Mouse (Mus musculus) retina, postnatal 7 days (tissue): ENCODE results near the gene Tmem120b.

Source experiments
- DNase-seq: peaks from one replicate; pipeline ENCODE4 v3.0.0-alpha.2; 2012; ENCODE audit warnings: low read depth, low spot score

Gene Tmem120b

GRCm38 (mm10) chr5:123068115-123068514 is at the start of gene Tmem120b:
Gene Tmem120b, plus strand, starts transcription at chr5:123068415.
- no peak for DNase-seq

DNA sequence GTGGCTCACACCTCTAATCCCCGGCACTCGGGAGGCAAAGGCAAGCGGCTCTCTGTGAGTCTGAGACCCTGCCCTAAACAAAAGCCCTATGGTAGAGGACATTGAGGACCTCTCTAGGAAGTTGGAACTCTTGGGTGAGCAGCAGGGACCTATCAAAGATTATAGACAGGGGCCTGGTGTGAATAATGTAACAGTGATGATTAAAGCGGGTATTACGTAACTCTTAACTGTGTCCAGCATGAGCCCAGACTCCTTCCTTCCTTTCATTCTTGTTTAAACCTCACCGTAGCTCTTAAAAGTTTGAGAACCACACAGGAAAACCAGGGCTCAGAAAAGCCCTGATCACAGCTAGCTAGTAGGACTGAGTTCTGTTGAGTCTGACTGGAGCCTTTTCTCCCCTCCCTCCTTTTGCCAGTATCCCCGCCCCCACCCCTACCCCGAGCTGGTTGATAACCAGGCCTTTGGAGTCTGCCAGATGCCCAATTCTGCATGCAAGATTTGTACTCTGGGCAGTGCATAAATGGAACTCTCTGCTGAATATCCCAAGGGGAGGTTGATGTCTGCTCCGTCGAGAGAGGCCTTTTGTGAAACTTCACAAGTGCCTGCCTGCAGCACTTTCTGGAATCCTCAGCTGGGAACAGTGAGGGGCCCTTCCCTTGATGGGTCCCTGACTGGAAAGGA is 48.7 kb upstream of the Tmem120b start:
- no peak for DNase-seq

- DNase-seq, result no peak
These were observed 47.8 kb upstream of the Tmem120b start for GRCm38 (mm10) chr5:123020426-123020825.

GRCm38 (mm10) chr5:123021438-123021837 is 46.8 kb upstream of the Tmem120b start:
- no peak for DNase-seq

DNA sequence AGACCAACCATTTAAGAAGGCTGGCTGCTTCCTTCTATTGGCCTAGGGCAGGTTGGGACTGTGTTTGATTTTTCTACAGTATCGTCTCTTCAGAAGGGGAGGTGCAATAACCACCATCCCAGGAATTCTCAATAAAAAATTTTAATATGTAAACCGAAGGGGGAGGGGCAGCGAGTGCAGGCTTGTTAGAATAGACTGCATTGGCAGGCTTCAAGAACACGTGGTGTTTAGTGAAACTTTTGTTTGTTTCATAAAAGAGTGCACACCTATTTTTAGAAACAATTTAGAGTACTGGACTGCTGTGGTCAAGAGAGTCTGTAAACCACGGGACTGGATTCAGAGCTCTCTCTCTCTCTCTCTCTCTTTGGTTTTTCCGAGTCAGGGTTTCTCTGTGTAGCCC is 45.2 kb upstream of the Tmem120b start:
- DNase-seq, result no peak

DNA sequence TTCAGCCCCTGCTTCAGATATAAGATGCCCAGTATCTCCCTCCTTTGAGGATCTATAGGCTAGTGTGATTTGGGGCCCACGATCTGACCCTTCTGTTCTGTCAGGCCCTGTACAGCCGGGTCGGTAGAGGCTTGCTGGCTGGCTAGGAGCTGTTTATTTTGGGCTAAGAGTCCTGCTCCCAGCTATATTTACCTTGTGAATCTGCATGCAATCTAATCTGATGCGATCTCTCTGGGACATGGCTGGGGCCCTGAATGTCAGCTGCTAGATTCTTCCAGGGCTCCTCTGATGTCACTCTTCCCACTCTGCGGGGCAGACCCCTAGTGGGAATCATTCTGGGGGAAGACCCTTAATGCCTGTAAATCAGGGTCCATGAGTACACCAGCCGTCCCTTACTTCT is 43.9 kb upstream of the Tmem120b start:
- DNase-seq, result no peak

DNA sequence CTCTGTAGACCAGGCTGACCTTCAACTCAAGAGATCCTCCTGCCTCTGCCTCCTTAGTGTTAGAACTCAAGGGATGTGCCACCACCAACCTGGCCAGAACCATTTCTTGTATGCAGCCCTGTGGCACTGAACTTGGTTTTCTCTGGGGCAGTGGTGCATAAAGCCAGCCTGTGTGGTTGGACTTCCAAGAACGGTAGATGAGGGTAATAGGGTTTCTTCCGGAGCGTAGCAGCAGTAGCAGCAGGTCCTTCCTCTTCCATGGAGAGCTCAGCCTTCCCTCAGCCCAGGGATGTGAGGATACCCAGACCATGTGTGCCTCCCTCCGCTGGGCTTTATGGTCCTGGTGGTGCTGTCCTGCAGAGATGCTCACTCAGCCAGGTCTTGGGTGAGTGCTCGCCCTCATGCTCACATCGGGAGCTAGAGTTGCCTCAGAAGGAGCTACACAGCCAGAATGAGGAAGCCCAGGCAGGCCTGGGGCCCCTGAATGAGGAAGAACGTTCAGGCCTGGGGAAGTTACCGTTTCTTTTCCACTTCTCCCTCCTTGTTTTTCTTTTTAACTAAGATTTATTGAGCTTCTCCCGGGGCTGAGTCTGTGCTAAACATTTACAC is 43.1 kb upstream of the Tmem120b start:
- no peak for DNase-seq

DNA sequence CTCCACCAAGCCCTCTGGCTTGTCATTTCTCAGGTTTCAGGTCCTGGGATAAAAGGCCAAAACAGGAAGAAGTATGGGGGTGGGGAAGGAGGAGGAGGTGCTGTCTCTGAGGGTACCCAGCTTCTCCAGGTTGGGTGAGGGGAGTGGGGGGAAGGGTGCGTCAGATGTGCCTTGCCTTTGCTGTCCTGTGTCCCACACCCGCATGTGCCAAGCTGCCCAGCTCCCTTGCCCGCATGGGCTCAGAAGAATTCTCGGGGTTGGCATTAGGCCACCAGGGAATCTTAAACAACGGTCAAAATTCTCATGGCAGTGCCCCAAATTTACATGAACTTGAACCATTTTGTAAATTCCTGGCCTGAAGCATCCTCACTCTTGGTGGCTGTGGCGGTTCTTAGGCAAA is 41.8 kb upstream of the Tmem120b start:
- no peak for DNase-seq

GRCm38 (mm10) chr5:123027436-123027835 is 40.8 kb upstream of the Tmem120b start:
- DNase-seq, result no peak

DNA sequence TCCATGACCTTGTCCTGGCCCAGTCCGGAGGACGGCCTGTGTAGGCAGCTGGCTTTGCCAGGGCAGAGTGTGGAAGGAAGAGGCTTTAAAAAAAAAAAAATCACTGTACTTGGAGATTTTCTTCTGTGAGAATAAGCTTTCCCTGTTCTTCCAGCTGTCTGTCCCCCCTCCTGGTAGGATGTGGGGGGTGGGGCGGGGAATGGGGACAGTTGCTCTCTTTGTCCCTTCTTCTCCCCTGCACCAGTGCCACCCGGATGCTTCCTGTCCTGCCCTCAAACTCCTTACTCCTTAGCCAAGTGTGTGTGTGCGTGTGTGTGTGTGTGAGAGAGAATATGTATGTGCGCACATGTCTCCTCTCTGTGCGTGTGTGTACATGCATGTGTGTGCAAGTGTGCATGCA is 38.5 kb upstream of the Tmem120b start:
- DNase-seq, result no peak

- DNase-seq, result no peak
These were observed 36.9 kb upstream of the Tmem120b start for GRCm38 (mm10) chr5:123031312-123031711.

DNA sequence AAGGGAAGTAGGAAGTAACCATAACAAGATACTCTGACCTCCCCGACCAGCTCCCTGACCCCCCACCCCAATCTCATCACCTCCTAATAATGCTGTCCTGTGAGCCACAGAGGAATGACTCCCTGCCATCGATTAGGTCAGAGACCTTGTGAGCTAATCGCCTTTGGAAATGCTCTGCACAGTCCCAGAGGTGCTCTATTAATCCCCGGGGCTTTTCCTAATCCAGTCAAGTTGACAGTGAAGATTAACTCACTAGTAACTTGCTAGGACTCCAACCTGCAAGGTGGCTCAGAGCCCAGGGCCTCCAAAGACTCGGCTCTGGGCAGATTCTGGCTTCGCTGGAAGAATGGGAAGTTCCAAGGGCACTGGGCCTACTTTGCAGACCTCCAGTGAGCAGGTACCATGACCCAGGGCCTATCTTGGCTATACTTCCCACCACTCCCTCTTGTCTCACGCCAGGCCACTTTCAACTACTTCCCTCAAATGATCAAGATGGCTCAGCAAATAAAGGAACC is 34.5 kb upstream of the Tmem120b start:
- peak; percentile 73 for DNase-seq

DNA sequence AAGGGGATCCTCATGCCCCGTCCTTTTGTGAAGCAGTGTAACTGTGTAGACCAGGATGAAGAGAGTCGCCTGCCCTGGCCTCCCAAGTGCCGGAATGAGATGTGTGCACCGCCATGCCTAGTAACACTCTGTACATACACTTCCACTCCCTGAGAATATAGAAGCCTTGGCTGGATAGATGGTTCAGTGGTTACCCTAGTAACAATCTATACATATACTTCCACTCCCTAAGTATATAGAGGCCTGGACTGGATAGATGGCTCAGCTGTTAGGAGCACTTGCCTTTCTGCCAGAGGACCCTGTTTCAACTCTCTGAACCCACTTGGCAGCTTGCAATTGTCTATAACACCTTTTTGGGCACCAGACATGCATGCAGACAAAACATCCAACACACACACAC is 33.1 kb upstream of the Tmem120b start:
- DNase-seq, result no peak

DNA sequence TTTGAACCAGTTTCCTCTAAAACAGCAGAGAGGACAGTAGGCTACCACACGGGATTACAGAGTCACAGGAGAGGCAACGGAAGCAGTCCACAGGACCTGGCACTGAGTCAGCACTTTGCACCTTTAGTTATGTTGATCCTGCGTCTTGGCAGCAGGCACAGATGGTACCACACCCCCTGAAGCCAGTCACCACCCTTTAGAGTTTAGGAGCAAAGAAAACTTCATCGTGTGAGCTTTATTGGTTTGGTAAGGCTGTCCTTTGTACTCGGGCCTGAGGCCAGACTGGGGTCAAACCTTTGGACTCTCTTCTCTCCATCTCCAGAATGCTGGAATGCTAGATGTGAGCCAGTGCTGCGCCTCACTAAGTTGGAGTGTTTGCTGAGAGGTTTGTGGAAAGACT is 32.7 kb upstream of the Tmem120b start:
- no peak for DNase-seq

GRCm38 (mm10) chr5:123038115-123038514 is 30.1 kb upstream of the Tmem120b start:
- DNase-seq, result no peak

DNA sequence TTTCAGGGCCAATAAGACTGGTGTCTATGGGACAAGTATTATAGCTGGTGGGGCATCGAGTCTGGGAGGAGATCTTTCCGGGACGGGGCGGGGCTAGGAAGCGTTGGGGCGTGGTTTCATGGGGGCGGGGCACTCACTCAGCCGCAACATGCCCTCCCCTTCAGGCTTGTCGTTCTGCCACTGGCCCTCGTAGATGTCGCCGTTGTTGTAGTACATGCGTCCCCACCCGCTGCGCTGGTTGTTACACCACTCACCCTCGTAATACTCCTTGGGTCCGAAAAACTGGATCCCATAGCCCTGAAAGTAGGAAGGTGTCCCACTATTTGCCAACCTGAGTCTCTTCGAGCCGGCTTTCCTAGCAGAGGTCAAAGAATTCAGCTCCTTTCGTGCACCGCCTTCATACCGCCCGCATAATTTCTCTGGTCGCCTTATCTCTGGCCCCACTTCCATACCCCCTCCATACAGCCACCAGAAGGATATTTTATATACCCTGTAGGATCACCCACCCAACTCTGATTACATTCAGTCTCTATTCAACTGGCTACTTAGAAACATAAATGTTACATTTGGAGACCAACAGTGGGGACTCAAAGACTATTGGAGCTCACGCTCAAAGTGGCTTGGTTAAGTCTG is 29.0 kb upstream of the Tmem120b start:
- DNase-seq, result no peak

GRCm38 (mm10) chr5:123040796-123041195 is 27.4 kb upstream of the Tmem120b start:
- no peak for DNase-seq

DNA sequence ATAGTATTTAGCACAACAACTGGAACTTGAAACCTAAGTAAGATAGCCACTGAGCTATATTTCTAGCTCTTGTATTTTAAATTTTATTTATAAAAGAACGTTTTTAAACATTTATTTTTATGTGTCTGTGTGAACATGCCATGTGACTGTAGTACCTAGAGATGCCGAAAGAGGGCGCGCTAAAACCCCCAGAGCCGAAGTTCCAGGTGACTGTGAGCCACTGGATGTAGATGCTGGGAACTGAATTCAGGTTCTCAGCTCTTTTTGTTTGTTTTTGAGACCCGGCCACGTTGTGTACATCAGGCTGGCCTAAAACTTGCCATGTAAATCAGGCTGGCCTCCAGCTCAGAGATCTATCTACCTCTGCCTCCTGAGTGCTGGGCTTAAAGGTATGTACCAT is 24.4 kb upstream of the Tmem120b start:
- no peak for DNase-seq

DNA sequence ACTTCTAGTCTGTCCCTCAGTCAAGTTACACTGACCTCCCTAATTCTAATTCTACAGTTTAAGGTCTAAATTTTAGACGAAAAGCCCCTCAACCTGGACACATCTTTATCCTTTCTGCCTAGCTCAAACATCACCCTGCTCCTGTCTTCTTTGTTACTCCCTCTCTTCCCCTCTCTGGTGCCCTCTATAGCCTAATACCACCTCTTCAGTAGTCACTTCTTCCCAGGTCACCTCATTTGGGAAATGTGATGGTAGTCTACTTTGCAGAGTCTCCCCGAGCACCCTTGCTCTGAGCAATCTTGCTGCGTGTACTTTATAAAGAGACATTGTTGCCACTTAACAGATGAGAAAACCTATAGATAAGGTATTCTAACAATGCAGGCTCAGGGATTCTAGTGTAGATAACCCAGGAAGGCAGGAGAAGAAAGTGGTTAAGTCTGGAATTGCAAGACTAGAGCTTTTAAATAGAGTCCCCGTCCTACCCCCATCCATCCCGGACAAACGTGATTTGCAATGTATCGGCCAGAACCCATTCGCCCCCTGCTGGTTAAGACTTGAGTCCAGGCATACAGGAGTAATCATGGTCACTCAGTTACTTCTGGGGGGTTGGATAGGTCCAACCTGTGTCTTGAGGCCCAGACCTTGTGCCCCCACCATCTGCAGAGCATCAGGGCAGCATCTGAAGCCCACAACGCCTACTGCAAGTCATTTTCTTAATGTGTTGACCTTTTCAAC is 22.5 kb upstream of the Tmem120b start:
- DNase-seq, result peak; percentile 46

GRCm38 (mm10) chr5:123046916-123047315 is 21.3 kb upstream of the Tmem120b start, which contains the start of gene Morn3:
Gene Morn3, minus strand, starts transcription at chr5:123047016.
- no peak for DNase-seq

DNA sequence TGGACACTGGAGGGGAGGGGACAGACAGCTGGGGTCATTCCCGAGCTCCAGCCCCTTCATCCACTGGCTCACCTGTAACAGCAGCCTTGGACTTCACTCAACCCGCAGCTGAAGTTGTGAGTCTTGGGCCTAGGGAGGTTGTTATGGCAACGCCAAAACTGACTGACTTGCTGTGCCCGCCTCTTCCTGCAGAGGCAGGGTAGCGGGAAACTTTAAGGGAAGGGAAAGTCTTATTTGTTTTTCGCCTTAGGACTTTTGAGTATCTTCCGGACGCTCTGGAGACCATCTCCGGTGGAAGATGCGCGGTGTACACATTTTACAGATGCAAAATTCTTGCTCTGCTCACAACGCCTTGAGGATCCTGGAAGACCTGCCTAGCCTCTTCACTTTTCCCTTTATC is 18.9 kb upstream of the Tmem120b start:
- DNase-seq, result no peak

GRCm38 (mm10) chr5:123050918-123051317 is 17.3 kb upstream of the Tmem120b start:
- DNase-seq, result no peak
